Mouse (Mus musculus) hindbrain, embryonic 14.5 days (tissue): ENCODE data around the gene Coro1b. TPM values are rescaled to one million over a fixed set of nuclear protein-coding genes. Genes with fewer than 3 reads are reported as not detected.

Experiments used
- ATAC-seq: fragments of 200-750 bp; cut with Nextera tagmentation; 2 replicates; pipeline ENCODE4 v1.8.0; 2017; ENCODE audit warnings: moderate number of reproducible peaks, mild to moderate bottlenecking, moderate TSS enrichment, moderate library complexity; ENCODE audit not compliant: low FRiP score
- DNase-seq: peaks from one replicate; pipeline ENCODE4 v3.0.0-alpha.2; 2015; ENCODE audit warnings: low spot score
- H3K27ac ChIP-seq: fragments of 300-500 bp; sonication (generic); 2 replicates; pipeline ENCODE4 v1.5.1; 2014; ENCODE audit warnings: mild to moderate bottlenecking, moderate library complexity
- H3K27me3 ChIP-seq: fragments of 300-500 bp; sonication (generic); 2 replicates; pipeline ENCODE4 v1.6.1; 2014; ENCODE audit warnings: mild to moderate bottlenecking, low read length, mixed read lengths; ENCODE audit not compliant: control insufficient read depth, insufficient read depth
- H3K36me3 ChIP-seq: fragments of 300-500 bp; sonication (generic); replicated peaks from 2 replicates; pipeline ENCODE4 v1.6.1; 2014; ENCODE audit not compliant: control insufficient read depth, insufficient read depth
- H3K4me1 ChIP-seq: fragments of 300-500 bp; sonication (generic); replicated peaks from 2 replicates; pipeline ENCODE4 v1.6.1; 2014; ENCODE audit warnings: antibody characterized with exemption, low read length, mixed read lengths; ENCODE audit not compliant: control insufficient read depth, insufficient read depth
- H3K4me2 ChIP-seq: fragments of 300-500 bp; sonication (generic); replicated peaks from 2 replicates; pipeline ENCODE4 v1.6.1; 2014; ENCODE audit warnings: mild to moderate bottlenecking, moderate library complexity
- H3K4me3 ChIP-seq: fragments of 300-500 bp; sonication (generic); replicated peaks from 2 replicates; pipeline ENCODE4 v1.5.1; 2014; ENCODE audit warnings: mild to moderate bottlenecking, low read length
- H3K9ac ChIP-seq: fragments of 300-500 bp; sonication (generic); 2 replicates; pipeline ENCODE4 v1.6.1; 2014
- H3K9me3 ChIP-seq: fragments of 300-500 bp; sonication (generic); 2 replicates; pipeline ENCODE4 v1.6.1; 2016; ENCODE audit warnings: low read length; ENCODE audit not compliant: control insufficient read depth
- WGBS: fragments of 180-500 bp; shearing (Covaris S2); extraction: QIAGEN DNeasy Blood & Tissue Kit; methylation state at CpG from one replicate; pipeline ENCODE4 v1.1.7; 2014; 5-methylcytosine and 5-hydroxymethylcytosine counted together
- polyA plus RNA-seq: library from polyadenylated mRNA; unstranded; fragments of >200 nt; fragmentation: Nextera tagmentation; extraction: Ambion mirVana; gene quantifications from 2 replicates; pipeline ENCODE4 v1.2.1, GENCODE M21; 2014

Coro1b gene
- polyA plus RNA-seq, 1 experiment from 2014 or later, result 102 TPM

GRCm38 (mm10) chr19:4190831-4191334, 42.5 kb downstream of the Coro1b start, which contains the start of gene Tbc1d10c:
Gene Tbc1d10c, minus strand, starts transcription at chr19:4191284.
- Histone ChIP-seq H3K9me3 (no peaks in the 10 kb centered on the region), H3K36me3 (peaks cover 28% of the 10 kb centered on the region), H3K4me1 (peaks cover 12% of the 10 kb centered on the region), H3K9ac (peak within 1 kb of the TSS; percentile 98), H3K4me3 (peak within 1 kb of the TSS; percentile 97), H3K27me3 (no peaks in the 10 kb centered on the region), H3K4me2 (peak within 1 kb of the TSS; percentile 65), H3K27ac (peak within 1 kb of the TSS; percentile 90)
- WGBS, result 74% methylated on average over 4 of the region's 4 CpGs
- ATAC-seq (no peak), DNase-seq (no peak)

DNA sequence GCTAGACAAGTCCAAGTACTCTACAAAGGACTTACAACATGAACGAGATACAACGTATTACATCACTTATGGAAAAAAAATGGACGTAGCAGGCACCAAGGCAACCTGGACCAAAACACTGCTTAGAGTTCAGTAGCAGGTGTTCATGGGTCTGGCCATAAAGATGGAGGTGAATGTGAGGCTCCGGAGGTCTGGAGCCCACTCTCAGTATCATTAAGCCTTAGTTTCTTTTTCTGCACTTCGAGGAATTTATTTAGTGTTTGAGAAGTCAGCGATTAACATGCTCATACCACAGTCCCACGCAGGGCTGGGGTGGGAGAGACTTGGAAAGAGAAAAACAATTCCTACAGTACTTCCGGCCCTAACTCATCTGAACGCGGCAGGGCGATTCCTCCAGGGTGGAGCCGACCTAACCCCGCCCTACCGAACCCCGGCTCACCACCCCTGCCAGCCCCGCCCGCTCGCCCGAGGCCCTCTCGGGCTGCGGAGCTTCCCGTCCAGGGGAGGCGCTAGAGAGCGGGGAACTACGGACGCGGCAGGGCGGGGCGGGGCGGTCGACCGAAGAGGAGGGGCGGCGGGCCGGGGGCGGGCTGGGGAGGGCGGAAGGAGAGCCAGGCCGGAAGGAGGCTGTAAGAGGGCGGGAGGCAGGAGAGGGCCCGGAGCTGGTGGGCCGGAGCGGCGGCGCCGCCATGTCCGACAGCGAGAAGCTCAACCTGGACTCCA, 43.3 kb downstream of the Coro1b start, which contains the start of gene Ppp1ca:
TSS of gene Ppp1ca (plus strand) at position 538 of the 723 bp plus-strand sequence.
- no peaks in the 10 kb centered on the region for H3K9me3 ChIP-seq
- WGBS, result 7% methylated on average over 42 of the region's 47 CpGs
- peak; percentile 92 for ATAC-seq

GRCm38 (mm10) chr19:4192251-4192985, 44.0 kb downstream of the Coro1b start:
- Histone ChIP-seq H3K4me2 (peak overlapping the region; percentile 65), H3K9me3 (no peaks in the 10 kb centered on the region), H3K27ac (peak overlapping the region; percentile 90), H3K36me3 (peaks cover 42% of the 10 kb centered on the region), H3K4me3 (peak overlapping the region; percentile 97), H3K4me1 (peaks cover 12% of the 10 kb centered on the region), H3K27me3 (no peaks in the 10 kb centered on the region), H3K9ac (peak overlapping the region; percentile 98)
- ATAC-seq (peak; percentile 18), DNase-seq (peak; percentile 45)
- WGBS, result under 1% methylated on average over 42 of the region's 52 CpGs

More for the DNA sequence above, 43.3 kb downstream of the Coro1b start, which contains the start of gene Ppp1ca:
- H3K4me3 ChIP-seq, result peak within 1 kb of the TSS; percentile 97
- peak within 1 kb of the TSS; percentile 98 for H3K9ac ChIP-seq
- no peaks in the 10 kb centered on the region for H3K27me3 ChIP-seq
- H3K4me2 ChIP-seq, result peak within 1 kb of the TSS; percentile 65
- H3K36me3 ChIP-seq, result peaks cover 36% of the 10 kb centered on the region
- peak; percentile 92 for DNase-seq
- peaks cover 12% of the 10 kb centered on the region for H3K4me1 ChIP-seq
- H3K27ac ChIP-seq, result peak within 1 kb of the TSS; percentile 90

GRCm38 (mm10) chr19:4193129-4193528, 44.7 kb downstream of the Coro1b start:
- ATAC-seq (no peak), DNase-seq (no peak)
- Histone ChIP-seq H3K4me2 (peak overlapping the region; percentile 65), H3K27me3 (no peaks in the 10 kb centered on the region), H3K9me3 (no peaks in the 10 kb centered on the region), H3K9ac (peak overlapping the region; percentile 98), H3K4me3 (peak overlapping the region; percentile 97), H3K4me1 (peaks cover 12% of the 10 kb centered on the region), H3K27ac (no peak overlapping the region; the same call in 1 of the 2 replicates), H3K36me3 (peaks cover 44% of the 10 kb centered on the region)
- 61% methylated on average over 6 of the region's 6 CpGs for WGBS

- H3K4me3 ChIP-seq, result no peak overlapping the region
- no peak overlapping the region for H3K27ac ChIP-seq
- peaks cover 12% of the 10 kb centered on the region for H3K4me1 ChIP-seq
- 91% methylated on average over 8 of the region's 8 CpGs for WGBS
- H3K4me2 ChIP-seq, result peak overlapping the region; percentile 65; the same call in 1 of the 2 replicates
- DNase-seq, result no peak
- no peaks in the 10 kb centered on the region for H3K9me3 ChIP-seq
- H3K9ac ChIP-seq, result no peak overlapping the region
- no peaks in the 10 kb centered on the region for H3K27me3 ChIP-seq
- ATAC-seq, result no peak
- peaks cover 44% of the 10 kb centered on the region for H3K36me3 ChIP-seq
Measured at GRCm38 (mm10) chr19:4194021-4194724, 45.8 kb downstream of the Coro1b start.

DNA sequence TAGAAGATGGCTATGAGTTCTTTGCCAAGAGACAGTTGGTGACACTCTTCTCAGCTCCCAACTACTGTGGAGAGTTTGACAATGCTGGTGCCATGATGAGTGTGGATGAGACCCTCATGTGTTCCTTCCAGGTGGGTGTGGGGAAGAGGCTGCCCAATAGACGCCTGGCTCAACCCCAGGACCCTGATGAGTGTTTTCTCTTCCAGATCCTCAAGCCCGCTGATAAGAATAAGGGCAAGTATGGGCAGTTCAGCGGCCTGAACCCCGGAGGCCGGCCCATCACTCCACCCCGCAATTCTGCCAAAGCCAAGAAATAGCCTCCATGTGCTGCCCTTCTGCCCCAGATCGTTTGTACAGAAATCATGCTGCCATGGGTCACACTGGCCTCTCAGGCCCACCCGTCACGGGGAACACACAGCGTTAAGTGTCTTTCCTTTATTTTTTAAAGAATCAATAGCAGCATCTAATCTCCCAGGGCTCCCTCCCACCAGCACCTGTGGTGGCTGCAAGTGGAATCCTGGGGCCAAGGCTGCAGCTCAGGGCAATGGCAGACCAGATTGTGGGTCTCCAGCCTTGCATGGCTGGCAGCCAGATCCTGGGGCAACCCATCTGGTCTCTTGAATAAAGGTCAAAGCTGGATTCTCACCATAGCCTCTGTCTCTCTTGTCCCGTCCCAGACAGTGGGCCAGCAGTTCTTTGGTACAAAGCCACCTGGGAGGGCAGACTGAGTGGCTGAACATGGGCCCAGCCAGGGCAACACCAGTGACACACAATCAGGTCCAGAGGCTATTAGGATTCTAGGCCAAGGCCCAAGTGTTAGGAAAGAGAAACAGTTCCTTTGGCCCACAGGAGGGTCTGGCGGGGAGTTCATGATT, 46.6 kb downstream of the Coro1b start:
- Histone ChIP-seq H3K27ac (no peak overlapping the region), H3K4me2 (no peak overlapping the region), H3K27me3 (no peaks in the 10 kb centered on the region), H3K4me1 (peaks cover 12% of the 10 kb centered on the region), H3K4me3 (no peak overlapping the region), H3K9me3 (no peaks in the 10 kb centered on the region), H3K36me3 (peaks cover 44% of the 10 kb centered on the region), H3K9ac (no peak overlapping the region)
- DNase-seq, result no peak
- WGBS, result 75% methylated on average over 12 of the region's 12 CpGs
- ATAC-seq, result no peak

DNA sequence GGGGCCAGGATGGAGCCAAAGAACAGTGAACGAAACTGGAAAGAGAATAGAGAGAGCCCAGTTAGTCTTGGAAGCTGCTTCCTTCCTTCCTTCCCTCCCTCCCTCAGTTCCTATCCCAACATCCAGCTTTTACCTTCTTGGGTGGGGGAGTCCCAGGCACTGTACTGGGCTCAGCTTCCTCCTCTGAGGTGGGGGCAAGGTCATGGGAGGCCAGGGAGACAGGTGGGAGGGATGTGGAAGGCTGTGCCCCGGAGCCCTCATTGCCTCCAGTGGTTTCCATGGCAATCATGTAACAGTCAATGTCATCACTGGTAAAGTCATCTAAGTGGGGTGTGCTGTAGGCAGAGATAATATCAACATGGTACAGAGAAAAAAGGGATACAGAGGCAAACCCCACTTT, 47.6 kb downstream of the Coro1b start:
- Histone ChIP-seq H3K27ac (no peak overlapping the region), H3K9me3 (no peaks in the 10 kb centered on the region), H3K27me3 (no peaks in the 10 kb centered on the region), H3K4me3 (no peak overlapping the region), H3K4me2 (no peak overlapping the region), H3K9ac (no peak overlapping the region), H3K4me1 (peaks cover 21% of the 10 kb centered on the region), H3K36me3 (peaks cover 44% of the 10 kb centered on the region)
- DNase-seq (no peak), ATAC-seq (no peak)
- 50% methylated on average over 2 of the region's 2 CpGs for WGBS

GRCm38 (mm10) chr19:4196548-4196947, 48.1 kb downstream of the Coro1b start:
- 57% methylated on average over 5 of the region's 5 CpGs for WGBS
- no peak overlapping the region for H3K4me2 ChIP-seq
- DNase-seq (no peak), ATAC-seq (no peak)
- peaks cover 44% of the 10 kb centered on the region for H3K36me3 ChIP-seq
- H3K4me1 ChIP-seq, result peaks cover 22% of the 10 kb centered on the region
- H3K9me3 ChIP-seq, result no peaks in the 10 kb centered on the region
- H3K9ac ChIP-seq, result no peak overlapping the region
- H3K27me3 ChIP-seq, result no peaks in the 10 kb centered on the region
- H3K27ac ChIP-seq, result no peak overlapping the region
- no peak overlapping the region for H3K4me3 ChIP-seq
